Mouse (Mus musculus): ENCODE measurements around the gene Mpped1.

Gene Mpped1

GRCm38 (mm10) chr15:83884291-83884690 is 105.0 kb downstream of the Mpped1 start:
- no peak for DNase-seq (ENCODE audit: low spot score in 2 of 2)

DNA sequence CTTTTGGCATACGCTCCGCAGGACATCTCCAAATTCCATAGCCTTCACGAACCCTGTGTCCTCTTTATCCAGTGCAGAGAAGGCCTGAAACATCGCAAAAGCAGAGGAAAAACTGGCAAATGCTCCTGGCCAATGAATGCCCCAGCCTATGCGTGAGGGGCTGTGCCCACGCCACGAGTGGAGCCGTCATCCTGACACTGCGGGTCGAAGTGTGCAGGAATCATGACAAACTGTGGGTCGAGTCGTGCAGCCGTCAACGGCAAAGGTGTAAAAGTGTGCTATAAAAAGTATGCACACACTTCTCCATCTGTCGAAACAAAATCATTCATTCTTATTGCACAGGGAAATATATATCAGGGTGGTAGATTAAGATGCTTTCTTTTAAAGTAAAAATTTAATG is 113.6 kb downstream of the Mpped1 start:
- no peak for DNase-seq (ENCODE audit: low spot score in 2 of 2)

DNA sequence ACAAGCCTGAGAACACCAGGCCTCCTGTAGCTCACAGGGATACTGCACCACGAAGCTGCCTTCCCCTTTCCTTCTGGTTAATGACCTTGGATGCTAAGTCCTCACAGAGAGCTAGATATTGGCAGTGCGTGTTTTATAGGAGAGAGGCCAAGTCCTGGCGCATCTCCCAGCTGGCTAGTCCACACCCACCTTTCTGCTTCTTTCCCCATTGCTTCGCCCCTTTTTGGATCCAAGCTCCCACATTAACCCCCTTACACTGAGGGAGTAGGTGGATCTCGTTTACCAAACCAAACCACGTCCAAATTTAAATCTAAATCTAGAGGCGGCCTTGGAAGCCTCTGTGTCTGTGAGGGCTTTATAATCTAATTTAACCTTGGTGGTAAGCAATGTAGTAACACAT is 115.0 kb downstream of the Mpped1 start:
- DNase-seq (ENCODE audit: low spot score in 2 of 2), result no peak

DNA sequence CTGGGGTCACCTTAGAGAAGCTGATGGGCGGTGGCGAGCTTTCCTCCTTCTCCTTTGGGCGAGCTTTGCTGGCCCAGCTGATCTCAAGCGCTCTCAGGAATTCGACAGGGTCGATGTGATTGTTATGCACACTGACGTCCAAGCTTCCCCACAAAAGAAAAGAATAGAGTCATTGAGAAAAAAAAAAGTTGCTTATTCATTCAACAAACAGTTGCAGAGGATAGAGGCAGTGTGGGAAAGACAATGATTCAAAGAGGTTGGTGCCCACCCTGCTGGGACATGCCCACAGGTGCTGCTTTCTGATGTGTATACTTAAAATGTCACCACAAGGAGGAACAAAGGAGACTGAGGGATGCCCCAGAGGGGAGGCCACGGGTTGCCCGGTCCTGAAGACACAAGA is 116.7 kb downstream of the Mpped1 start:
- DNase-seq (ENCODE audit: low spot score in 2 of 2), result no peak

DNA sequence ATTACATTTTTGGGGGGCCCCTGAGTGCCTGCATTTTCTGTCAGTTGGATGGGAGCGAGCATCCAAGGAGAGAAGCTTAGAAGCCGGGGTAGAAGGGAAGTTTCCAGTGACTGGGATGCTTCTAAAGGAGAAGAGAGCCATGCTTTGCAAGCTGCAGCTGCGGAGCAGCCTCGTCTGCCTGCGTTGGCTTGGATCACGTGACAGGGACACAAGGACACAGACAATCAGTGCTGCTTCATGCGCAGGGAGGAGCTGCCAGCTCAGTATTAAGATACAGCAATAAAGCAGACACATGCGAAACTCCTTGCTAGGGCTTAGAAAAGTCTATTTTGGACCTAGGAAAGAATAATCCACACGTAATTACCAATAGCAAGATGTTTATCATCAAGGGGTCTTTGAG is 118.0 kb downstream of the Mpped1 start:
- DNase-seq (ENCODE audit: low spot score in 2 of 2), result no peak

DNA sequence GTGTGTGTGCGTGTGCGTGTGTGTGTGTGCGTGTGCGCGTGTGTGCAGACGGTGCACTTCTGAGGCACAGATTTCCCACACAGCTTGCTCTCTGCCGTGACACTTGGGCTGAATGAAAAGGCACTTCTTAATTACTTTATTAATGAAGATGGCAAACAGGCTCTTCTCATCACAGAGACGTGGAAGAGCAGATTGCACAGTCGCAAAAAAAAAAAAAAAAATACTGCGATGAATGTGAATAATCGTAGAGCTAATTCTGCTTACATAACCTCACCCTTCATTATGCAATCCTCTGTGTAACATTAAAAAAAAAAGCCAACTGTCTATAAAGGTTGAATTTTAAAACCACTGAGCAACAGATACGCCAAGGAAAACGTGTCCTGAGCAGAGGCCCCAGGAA is 127.2 kb downstream of the Mpped1 start:
- no peak for DNase-seq (ENCODE audit: low spot score in 2 of 2)

All from spleen, postnatal 10 days (tissue).